Mouse (Mus musculus) heart, postnatal 4 days (tissue): ENCODE results near the gene Spry1. TPM values are rescaled to one million over a fixed set of nuclear protein-coding genes. Genes with fewer than 3 reads are reported as not detected.

Experiments
- DNase-seq: peaks from one replicate; pipeline ENCODE4 v3.0.0; 2021
- total RNA-seq, 2 experiments: library from RNA; stranded (reverse); gene quantifications; 2 replicates each; pipeline ENCODE4 v1.2.3; 2021

The Spry1 gene
- total RNA-seq, 2 experiments from 2014 or later = 39.2 to 40.0 TPM

DNA sequence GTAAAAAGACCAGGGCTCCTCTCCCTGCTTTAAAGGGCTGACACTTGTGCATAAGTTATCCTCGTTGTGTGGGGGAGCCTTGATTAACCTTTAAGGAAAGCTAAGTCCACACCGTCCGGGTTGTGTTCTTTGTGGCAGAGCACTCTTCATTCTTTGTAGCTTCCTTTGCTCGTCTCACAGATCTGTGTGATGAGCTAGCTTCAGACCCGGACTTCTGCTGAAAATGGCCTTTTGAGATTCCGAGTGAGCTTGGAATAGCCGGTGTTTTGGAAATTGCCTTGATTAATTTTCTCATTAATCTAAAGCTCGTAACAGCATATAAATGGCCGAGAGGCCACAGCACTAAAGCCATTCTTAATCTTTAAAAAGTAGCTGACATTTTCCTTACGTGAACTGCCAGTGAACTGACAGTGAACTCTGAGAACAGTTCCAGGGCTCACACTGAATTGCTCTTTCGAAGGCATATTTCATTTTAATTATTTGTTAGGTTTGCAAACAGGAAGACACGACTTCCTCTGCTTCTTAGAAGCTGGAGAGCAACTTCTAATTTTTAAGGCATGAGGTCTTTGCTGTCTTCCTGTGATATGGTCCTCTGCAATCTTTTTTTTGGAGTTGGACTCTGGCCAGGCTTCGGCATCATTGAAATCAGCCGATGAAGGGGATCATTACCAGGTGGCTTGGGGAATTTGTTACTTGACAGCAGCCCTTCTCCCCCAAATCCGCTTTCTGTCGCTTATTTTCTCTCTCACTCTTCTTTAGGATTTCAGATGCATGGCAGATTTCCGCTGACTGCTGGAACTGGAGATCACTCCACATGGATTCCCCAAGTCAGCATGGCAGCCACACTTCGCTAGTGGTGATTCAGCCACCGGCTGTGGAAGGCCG, 2.3 kb downstream of the Spry1 start:
- peak; percentile 52 for DNase-seq

DNA sequence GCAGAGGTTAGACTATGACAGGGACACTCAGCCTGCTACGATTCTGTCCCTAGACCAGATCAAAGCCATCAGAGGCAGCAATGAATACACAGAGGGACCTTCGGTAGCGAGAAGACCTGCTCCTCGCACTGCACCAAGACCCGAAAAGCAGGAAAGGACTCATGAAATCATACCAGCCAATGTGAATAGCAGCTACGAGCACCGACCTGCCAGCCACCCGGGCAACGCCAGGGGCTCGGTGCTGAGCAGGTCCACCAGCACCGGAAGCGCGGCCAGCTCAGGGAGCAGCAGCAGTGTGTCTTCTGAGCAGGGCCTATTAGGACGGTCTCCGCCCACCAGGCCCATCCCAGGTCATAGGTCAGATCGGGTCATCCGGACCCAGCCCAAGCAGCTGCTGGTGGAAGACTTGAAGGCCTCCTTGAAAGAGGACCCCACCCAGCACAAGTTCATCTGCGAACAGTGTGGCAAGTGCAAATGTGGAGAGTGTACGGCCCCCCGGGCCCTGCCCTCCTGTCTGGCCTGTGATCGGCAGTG, 3.0 kb downstream of the Spry1 start:
- DNase-seq = peak; percentile 57

DNA sequence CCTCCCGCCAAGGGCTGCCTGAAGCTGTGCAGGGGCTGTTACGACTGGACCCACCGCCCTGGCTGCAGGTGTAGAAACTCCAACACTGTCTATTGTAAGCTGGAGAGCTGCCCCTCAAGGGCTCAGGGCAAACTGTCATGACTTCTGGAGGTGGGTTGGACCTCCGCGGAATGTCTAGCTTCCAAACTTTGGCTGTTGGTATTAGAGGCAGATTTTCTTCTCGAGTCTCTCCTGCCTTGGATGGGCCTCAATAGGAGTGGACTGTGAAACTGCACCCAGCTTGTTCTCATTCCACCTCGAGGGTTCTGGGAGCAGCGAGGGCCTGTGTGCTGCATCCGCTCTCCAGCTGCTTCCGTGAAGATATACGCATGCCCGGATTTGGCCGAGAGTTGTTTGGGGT, 3.7 kb downstream of the Spry1 start:
- no peak for DNase-seq

DNA sequence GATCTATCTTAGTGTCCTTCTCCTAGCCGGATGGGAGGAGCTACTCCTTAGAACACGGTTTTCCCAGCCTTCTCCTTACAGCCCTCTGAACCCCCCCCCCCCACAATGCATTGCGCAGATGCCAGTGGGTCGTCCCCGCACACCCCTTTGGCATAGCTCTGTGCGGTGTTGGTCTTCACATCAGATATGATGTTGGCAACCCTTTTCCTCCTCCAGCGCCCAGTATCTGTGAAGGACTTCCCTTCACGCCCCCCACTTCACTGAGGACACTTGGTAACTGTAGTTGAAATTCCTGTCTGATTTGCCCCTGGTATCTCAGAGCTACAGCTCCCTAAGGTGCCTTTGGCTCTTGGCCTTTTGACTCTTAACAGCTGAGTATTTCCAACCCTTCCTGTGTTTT, 4.2 kb downstream of the Spry1 start:
- no peak for DNase-seq

DNA sequence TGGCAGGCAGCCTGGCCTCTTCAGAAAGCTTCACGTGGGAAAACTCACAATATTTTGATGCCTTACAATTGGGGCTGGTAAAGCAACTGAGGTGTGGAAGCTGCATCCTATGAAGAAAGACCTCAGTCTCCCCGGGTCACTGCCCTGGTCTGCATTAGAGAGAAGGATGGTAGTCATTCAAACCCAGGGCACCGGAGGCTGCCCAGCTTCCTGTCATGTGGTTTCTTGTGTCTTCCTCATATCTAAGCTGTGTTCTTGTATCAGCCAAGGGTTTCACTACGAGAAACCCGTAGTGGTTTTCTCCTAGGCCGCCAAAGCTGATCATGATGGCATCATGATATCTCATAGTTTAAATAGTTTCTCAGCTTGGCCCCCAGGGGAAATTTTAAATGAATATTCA, 5.3 kb downstream of the Spry1 start:
- no peak for DNase-seq

DNA sequence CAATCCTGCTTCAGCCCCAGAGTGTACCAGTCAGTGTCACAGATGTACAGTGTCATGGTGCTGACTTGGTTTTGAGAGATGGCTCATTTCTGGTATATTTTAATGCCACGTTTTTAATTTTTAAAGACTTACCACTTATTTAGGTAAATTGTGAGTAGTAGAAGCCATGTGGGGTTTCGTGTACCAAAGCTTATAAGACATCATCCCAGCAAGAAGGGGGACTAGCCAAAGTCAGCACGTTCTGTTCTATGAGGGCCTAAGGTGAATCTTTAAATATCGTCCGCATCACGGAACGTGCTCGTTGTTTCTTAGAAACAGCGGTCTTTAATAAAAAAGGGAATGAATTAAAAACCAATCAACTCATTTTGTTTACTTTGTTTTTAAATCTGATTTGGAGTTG, 6.5 kb downstream of the Spry1 start:
- no peak for DNase-seq

DNA sequence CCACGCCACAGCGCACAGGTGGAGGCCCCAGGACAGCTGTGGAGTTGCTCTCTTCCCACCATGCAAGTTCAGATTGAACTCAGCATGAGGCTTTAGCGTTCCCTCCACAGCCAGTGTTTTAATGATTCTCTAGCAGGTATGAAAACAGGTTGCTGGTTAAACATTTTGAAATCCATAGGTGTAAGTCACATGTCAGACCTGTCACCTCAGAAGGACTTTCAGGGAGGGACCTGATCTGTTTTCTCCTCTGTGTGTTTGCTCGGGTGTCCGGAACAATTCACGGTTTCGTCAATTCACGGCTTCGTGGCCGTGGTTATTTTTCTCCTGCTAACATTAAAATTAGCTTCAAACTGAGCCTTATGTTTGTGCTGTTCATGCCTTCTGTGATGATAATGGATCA, 7.5 kb downstream of the Spry1 start:
- no peak for DNase-seq

DNA sequence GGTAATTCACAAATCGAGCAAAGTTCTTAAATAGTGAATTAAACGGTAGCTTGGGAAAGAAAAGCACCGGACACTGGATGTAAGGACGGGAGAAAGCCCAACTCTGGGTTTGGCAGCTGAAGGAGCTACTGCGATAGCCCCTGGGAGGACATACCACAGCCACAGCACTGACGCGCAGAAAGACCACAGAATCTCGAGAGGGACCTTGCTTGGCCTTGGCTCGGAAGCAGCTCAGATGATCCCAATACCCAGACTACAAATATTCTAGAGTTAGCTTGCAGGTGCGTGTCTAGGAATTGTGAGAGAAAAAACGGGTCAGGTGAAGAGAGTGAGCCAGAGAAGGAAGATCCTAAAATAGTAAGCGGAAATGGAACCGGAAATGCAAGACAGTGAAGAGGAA, 8.5 kb downstream of the Spry1 start:
- DNase-seq = no peak

DNA sequence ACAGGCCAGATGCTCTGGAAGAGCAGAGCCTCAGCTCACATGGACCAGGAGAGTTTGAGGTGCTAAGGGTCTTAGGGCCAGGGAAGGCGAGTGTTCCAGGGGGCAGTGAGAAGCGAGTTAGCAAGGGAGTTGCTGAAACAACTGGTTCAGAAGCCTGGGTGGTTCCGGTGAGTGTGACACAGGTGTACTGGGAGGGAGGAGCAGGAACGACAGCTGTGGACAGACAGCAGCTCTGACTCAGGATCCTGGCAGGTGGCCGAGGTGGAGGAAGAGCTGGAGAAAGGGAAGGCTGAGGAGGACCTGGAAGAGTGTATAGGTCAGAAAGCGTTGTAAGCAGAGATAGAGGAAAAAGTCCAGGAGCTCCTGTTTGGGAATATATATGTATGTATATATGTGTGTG, 9.5 kb downstream of the Spry1 start:
- DNase-seq = no peak

DNA sequence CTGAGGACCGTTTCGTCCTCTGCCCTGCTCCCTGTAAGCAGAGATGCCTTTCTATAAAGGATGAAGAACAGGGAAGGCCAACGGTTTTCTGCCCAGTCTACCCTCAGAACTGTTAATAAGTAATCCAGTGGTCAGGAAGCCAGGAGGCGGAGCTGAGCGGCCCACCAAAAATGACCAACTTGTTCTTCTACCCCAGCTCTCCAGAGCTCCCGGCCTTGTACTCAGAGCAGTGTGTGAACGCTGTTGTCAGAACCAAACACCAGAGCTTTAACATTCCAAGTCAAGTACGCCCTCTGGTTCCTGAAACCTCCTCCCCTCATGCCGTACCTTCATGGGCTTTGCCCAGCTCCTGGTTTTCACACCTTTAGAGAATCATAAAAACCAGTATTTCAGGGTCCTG, 12.8 kb downstream of the Spry1 start:
- no peak for DNase-seq

DNA sequence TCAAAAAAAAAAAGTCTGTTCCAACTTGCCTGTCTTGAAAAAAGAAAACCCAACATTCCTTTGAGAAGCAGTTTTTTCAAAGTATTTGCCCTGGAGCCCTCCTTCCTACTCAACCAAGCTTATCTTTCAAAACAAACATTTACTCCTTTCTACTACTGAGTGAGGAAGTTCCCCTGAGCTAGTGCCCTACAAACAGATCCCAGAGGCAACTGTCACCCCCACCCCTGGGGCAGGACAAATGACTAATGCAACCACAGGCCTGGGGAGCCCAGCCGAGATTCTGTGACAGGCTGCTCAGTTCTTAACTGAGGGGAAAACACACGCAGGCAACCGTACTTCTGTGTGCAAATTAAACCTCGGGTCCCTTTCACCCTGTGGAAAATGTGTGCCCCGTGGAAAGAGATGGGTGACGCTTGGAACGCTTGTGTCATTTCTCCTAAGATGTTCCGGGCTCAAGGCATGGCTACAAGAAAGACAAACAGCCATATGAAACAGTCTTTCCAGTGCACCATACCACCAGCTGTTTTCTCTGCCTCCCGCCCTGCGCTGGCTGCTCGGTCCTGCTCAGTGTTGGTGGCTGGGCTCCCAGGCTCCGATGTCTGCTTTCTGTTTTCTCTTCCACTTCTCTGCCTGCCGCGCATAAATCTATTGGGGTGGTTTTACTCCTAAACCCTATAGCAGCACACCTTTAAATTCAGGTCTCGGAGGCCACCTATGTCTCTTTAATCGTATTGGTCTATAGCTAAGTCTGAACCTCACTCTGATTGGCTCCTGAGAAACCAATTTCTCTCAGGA, 14.4 kb downstream of the Spry1 start:
- DNase-seq = peak; percentile 48

DNA sequence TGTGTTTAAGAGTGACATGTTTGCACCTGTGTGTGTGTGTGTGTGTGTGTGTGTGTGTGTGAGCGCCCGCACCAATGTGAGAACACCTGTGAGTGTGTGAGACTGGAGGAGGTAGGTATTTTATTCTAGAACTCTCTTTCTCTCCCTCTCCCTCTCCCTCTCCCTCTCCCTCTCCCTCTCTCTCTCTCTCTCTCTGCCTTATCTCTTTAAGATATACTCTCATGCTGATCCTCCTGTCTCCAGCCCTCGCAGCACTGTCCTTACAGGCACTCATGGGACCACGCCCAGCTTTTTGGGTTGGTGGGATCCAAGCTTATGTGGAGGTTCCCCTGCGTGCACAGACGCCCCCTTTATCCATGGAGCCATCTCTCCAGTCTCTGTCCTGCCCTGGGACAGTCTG, 15.0 kb downstream of the Spry1 start:
- no peak for DNase-seq

DNA sequence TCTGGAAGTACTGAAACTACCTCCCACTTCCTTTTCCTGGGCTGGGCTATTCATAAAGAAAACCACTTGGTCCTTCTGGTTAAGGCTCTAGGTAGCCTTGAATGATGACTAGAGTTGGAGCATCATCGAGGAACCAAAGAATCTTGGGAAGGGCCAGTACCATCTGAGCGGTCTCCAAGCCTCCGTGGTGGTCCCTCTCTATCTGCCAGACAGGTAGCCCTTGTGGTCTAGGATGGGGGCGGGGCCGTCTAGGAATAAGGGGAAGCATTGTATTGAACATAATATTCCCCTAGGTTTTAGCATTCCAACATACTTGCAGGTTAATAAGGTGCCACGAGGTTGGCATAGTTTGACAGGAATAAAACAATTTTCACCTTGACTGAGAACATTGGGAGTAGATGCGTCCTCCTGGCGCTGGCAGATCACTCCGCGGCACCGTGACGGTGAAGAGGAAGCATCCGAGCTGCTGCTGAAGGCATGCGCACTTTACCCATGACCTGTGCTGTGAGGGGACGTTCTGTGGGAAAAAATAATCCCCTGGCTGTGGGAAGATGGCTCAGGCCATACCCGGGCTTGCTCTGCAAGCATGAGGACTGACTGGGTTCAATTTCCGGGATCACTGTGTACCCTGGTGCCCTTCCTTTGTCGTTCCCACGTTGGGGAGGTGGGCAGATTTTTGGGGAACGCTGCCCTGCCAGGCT, 16.3 kb downstream of the Spry1 start:
- peak; percentile 43 for DNase-seq

DNA sequence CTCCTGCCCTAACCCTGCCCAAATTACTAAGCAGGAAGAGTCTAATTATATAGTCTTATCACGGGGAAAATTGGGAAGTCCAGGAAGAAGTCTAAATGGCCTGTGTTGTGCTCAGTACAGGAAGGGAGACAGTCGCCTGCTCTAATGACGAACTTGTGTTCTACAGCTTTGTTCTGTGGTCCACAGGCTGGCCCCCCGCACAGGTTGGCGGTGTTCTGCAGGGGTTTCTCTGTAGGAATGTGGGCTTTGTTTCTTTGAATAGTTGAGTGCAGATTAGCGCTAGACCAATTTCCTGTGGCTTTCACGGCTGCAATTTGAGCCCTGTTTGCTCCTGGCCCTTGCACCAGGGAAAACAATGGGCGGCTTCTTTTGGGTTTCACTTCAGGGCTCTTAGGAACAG, 17.3 kb downstream of the Spry1 start:
- DNase-seq = no peak

DNA sequence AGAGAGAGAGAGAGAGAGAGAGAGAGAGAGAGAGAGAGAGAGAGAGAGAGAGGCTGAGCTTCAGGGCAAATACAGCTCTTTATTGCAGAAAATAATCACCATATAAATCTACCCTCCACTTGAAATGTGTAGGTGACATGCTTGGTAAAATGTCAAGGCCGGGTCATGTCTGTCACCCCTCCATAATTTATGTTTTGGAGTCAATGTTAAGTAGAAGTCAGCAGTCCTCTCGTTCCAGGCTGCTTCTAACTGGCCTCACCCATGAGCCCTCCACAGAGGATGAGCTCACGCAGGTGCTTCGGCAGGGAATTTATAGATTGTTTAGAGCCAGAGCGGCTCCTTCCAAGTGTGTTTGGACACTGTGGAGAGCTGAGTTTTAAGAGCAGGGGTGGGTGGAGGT, 18.4 kb downstream of the Spry1 start:
- no peak for DNase-seq

DNA sequence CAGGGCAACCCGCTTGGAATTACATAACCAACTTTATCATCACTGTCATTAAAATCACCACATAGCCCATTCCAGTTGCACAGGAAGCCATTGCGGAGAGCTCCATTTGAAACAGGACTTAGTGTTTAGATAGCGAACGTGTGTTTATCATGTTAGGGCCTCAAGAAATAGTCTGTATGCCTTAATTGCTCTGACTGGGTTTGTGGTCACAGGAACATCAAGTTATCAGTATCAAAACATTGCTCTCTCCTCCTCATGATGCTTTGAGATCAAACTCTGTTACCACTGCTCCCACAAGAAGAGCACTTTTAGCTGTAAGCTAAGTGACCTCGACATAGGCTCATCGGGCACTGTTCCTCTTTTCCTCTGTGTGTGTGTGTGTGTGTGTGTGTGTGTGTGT, 19.9 kb downstream of the Spry1 start:
- DNase-seq = no peak

DNA sequence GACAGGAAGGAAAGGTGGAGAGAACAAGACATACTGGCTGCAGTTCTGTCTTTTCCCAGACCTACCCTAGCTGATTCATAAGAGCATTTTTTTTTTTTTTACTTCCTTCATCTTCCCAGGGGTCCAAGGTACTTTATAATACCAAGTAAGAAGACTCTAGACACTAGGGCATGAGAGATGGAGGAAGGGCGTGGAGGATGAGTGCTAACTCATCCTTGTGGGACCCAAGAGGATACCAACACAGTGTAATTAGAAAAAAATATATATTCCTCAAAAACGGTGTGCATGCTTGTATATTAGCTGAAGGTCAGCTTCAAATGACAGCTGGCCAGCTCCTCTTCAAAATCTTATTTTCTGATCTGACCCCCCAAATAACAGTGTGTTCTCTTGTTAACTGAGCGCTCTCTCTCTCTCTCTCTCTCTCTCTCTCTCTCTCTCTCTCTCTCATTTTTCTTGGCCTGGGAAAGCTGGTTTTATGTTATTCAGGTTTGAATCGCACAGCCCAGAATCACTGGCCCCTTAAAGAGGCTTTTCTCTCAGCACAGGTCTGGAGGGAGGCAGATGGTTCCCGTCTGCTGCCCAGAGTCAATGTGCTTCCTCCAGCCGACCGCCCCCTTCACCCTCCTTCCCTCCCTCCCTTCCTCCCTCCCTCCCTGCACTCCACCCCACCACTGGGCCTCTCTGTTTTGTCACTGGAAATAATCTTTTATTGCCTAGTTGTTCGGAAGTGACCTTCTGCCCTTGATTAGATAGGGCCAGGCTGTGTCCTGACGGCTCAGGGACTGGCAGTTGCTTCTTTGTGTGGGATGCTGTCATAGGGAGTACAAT, 26.8 kb downstream of the Spry1 start:
- DNase-seq = peak; percentile 55

DNA sequence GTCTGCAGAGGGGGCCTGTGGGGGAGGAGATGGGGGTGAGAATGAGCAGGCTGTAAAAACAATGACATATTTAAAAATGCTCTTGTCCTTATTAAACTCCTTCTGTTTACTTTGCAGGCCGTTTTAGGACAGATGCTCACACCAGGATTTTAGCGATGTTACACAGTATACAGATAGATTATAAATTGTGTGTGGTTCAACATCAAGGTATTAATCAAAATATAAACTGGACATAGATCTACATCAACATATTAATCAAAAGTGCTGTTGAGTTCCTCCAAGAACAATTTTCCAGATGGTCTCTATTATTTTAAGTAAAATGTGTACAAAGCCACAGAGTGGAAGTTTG, 27.3 kb downstream of the Spry1 start:
- no peak for DNase-seq

DNA sequence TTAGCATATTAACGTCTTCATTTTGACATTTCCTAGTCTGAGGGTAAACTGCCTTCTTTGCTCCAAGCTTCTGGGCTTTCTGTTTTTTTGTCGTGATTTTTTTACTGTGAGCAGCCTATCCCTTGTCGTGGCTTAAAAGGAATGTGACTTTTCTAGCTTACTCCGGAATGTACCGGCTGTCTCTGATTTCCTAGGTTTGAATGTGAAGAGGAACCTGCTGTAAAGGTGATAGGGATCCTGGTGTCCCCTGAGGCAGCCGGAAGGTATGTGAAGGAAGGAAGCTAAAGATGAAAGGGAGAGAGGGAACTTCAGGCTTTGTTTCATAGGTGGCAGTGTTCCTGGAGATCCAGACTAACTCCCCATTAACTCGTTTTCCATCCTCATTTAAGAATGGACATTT, 28.0 kb downstream of the Spry1 start:
- DNase-seq = no peak

DNA sequence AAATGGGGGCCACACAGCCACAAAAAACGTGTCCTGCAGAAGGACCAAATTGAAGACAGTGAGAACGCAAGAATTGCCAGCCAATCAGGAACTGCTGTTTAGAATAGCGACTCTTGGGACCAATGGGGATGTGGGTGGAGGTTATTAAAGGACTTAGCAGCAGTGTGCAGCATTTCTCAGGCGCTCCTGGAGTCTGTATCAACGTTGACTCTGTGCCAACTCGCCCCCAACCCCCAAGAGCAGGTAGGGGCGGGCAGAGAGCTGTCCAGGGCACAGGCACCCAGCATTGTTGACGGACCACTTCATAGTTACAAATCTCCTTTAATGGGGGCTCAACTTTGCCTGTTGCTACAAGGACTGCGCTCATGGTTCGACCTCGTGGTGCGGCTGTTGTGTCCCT, 28.9 kb downstream of the Spry1 start:
- DNase-seq = no peak

DNA sequence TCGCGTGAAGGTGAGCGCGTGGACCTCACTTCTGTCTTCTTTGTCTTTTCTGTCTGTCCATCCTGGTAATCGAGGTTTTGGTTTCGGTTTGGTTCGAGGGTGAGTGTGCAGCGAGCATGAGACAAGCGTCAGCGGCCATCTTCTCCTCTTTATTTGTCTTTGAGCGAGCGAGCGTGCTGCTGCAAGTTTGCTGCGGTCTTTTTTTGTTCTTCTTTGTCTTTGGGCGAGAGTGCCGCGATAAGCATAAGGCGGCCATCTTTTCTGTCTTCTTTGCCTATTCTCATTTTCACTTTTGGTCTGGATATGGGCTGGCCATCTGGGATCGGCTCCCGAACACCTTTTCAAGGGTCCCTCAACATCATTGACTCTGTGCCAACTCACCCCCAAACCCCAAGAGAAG, 29.4 kb downstream of the Spry1 start:
- no peak for DNase-seq
